Mouse (Mus musculus): ENCODE results near the gene Fam163a. TPM values are rescaled to one million over a fixed set of nuclear protein-coding genes. Genes with fewer than 3 reads are reported as not detected.
A peak's percentile ranks its signal among the peaks of the same experiment; 100 is the strongest.

The Fam163a gene
- polyA plus RNA-seq, 1 experiment from 2014 or later = 0.26 TPM

- no peak for ATAC-seq (replicated peaks; ENCODE audit: low FRiP score)
- H3K27me3 ChIP-seq (replicated peaks; ENCODE audit: control insufficient read depth, insufficient read depth, low read length) = no peaks in the 10 kb centered on the region
- WGBS = 80% methylated on average over 4 of the region's 4 CpGs
- H3K4me2 ChIP-seq = no peak overlapping the region
- H3K9ac ChIP-seq (ENCODE audit: low read depth, low read length) = no peak overlapping the region
- no peaks in the 10 kb centered on the region for H3K36me3 ChIP-seq (ENCODE audit: control insufficient read depth, insufficient read depth, low read length)
- H3K4me3 ChIP-seq (ENCODE audit: low read depth, low read length) = no peak overlapping the region
- H3K9me3 ChIP-seq (ENCODE audit: control insufficient read depth, low read length) = no peaks in the 10 kb centered on the region
- peaks cover 21% of the 10 kb centered on the region for H3K4me1 ChIP-seq (replicated peaks; ENCODE audit: control insufficient read depth, insufficient read depth, low read length)
- no peak overlapping the region for H3K27ac ChIP-seq (ENCODE audit: low read depth, low read length)
- DNase-seq (ENCODE audit: low spot score) = no peak
Measured at GRCm38 (mm10) chr1:156228728-156229127, 23.9 kb upstream of the Fam163a start.

GRCm38 (mm10) chr1:156226903-156227302 is 22.1 kb upstream of the Fam163a start:
- DNase-seq (ENCODE audit: low spot score) = no peak
- 49% methylated on average over 5 of the region's 5 CpGs for WGBS
- no peaks in the 10 kb centered on the region for H3K9me3 ChIP-seq (ENCODE audit: control insufficient read depth, low read length)
- H3K9ac ChIP-seq (ENCODE audit: low read depth, low read length) = no peak overlapping the region
- H3K27ac ChIP-seq (ENCODE audit: low read depth, low read length) = no peak overlapping the region
- no peak overlapping the region for H3K4me3 ChIP-seq (ENCODE audit: low read depth, low read length)
- ATAC-seq (replicated peaks; ENCODE audit: low FRiP score) = no peak
- no peaks in the 10 kb centered on the region for H3K27me3 ChIP-seq (replicated peaks; ENCODE audit: control insufficient read depth, insufficient read depth, low read length)
- H3K36me3 ChIP-seq (ENCODE audit: control insufficient read depth, insufficient read depth, low read length) = no peaks in the 10 kb centered on the region
- no peak overlapping the region; the same call in 1 of the 2 replicates for H3K4me2 ChIP-seq
- H3K4me1 ChIP-seq (replicated peaks; ENCODE audit: control insufficient read depth, insufficient read depth, low read length) = peaks cover 39% of the 10 kb centered on the region

- peak; percentile 65 for DNase-seq (ENCODE audit: low spot score)
- peaks cover 52% of the 10 kb centered on the region for H3K4me1 ChIP-seq (replicated peaks; ENCODE audit: control insufficient read depth, insufficient read depth, low read length)
- peak overlapping the region; percentile 40 for H3K4me2 ChIP-seq
Measured at GRCm38 (mm10) chr1:156222205-156223000, 17.6 kb upstream of the Fam163a start.

GRCm38 (mm10) chr1:156221327-156221726 is 16.5 kb upstream of the Fam163a start:
- Histone ChIP-seq H3K36me3 (ENCODE audit: control insufficient read depth, insufficient read depth, low read length) (no peaks in the 10 kb centered on the region), H3K4me1 (replicated peaks; ENCODE audit: control insufficient read depth, insufficient read depth, low read length) (peaks cover 55% of the 10 kb centered on the region), H3K4me3 (ENCODE audit: low read depth, low read length) (no peak overlapping the region), H3K9ac (ENCODE audit: low read depth, low read length) (no peak overlapping the region), H3K9me3 (ENCODE audit: control insufficient read depth, low read length) (no peaks in the 10 kb centered on the region), H3K4me2 (no peak overlapping the region), H3K27me3 (replicated peaks; ENCODE audit: control insufficient read depth, insufficient read depth, low read length) (no peaks in the 10 kb centered on the region), H3K27ac (ENCODE audit: low read depth, low read length) (peak overlapping the region; percentile 80; the same call in 1 of the 2 replicates)
- ATAC-seq (replicated peaks; ENCODE audit: low FRiP score) (no peak), DNase-seq (ENCODE audit: low spot score) (no peak)
- 54% methylated on average over 2 of the region's 2 CpGs for WGBS

More at GRCm38 (mm10) chr1:156222205-156223000, 17.6 kb upstream of the Fam163a start:
- H3K27ac ChIP-seq (ENCODE audit: low read depth, low read length) = peak overlapping the region; percentile 80
- H3K9ac ChIP-seq (ENCODE audit: low read depth, low read length) = peak overlapping the region; percentile 51; the same call in 1 of the 2 replicates
- H3K4me3 ChIP-seq (ENCODE audit: low read depth, low read length) = no peak overlapping the region
- peak; percentile 91 for ATAC-seq (replicated peaks; ENCODE audit: low FRiP score)
- H3K27me3 ChIP-seq (replicated peaks; ENCODE audit: control insufficient read depth, insufficient read depth, low read length) = no peaks in the 10 kb centered on the region
- H3K9me3 ChIP-seq (ENCODE audit: control insufficient read depth, low read length) = no peaks in the 10 kb centered on the region
- H3K36me3 ChIP-seq (ENCODE audit: control insufficient read depth, insufficient read depth, low read length) = no peaks in the 10 kb centered on the region
- WGBS = 37% methylated on average over 13 of the region's 13 CpGs

GRCm38 (mm10) chr1:156218573-156218972 is 13.7 kb upstream of the Fam163a start:
- DNase-seq (ENCODE audit: low spot score) (no peak), ATAC-seq (replicated peaks; ENCODE audit: low FRiP score) (no peak)
- Histone ChIP-seq H3K9me3 (ENCODE audit: control insufficient read depth, low read length) (no peaks in the 10 kb centered on the region), H3K4me3 (ENCODE audit: low read depth, low read length) (no peak overlapping the region), H3K36me3 (ENCODE audit: control insufficient read depth, insufficient read depth, low read length) (no peaks in the 10 kb centered on the region), H3K9ac (ENCODE audit: low read depth, low read length) (no peak overlapping the region), H3K4me1 (replicated peaks; ENCODE audit: control insufficient read depth, insufficient read depth, low read length) (peaks cover 55% of the 10 kb centered on the region), H3K27ac (ENCODE audit: low read depth, low read length) (0 out of 2 replicates have a peak overlapping the region, but pooled peaks have one; percentile 85), H3K4me2 (no peak overlapping the region), H3K27me3 (replicated peaks; ENCODE audit: control insufficient read depth, insufficient read depth, low read length) (no peaks in the 10 kb centered on the region)
- WGBS = 80% methylated on average over 2 of the region's 2 CpGs

GRCm38 (mm10) chr1:156217941-156218340 is 13.1 kb upstream of the Fam163a start:
- no peaks in the 10 kb centered on the region for H3K27me3 ChIP-seq (replicated peaks; ENCODE audit: control insufficient read depth, insufficient read depth, low read length)
- H3K27ac ChIP-seq (ENCODE audit: low read depth, low read length) = peak overlapping the region; percentile 85
- ATAC-seq (replicated peaks; ENCODE audit: low FRiP score) (no peak), DNase-seq (ENCODE audit: low spot score) (no peak)
- no peaks in the 10 kb centered on the region for H3K36me3 ChIP-seq (ENCODE audit: control insufficient read depth, insufficient read depth, low read length)
- H3K9ac ChIP-seq (ENCODE audit: low read depth, low read length) = no peak overlapping the region
- no peak overlapping the region for H3K4me3 ChIP-seq (ENCODE audit: low read depth, low read length)
- H3K4me2 ChIP-seq = peak overlapping the region; percentile 38
- H3K9me3 ChIP-seq (ENCODE audit: control insufficient read depth, low read length) = no peaks in the 10 kb centered on the region
- 62% methylated on average over 8 of the region's 8 CpGs for whole genome bisulfite sequencing
- peaks cover 55% of the 10 kb centered on the region for H3K4me1 ChIP-seq (replicated peaks; ENCODE audit: control insufficient read depth, insufficient read depth, low read length)

- peak overlapping the region; percentile 44 for H3K4me2 ChIP-seq
- DNase-seq (ENCODE audit: low spot score) (no peak), ATAC-seq (replicated peaks; ENCODE audit: low FRiP score) (peak; percentile 85)
- no peaks in the 10 kb centered on the region for H3K27me3 ChIP-seq (replicated peaks; ENCODE audit: control insufficient read depth, insufficient read depth, low read length)
- peak overlapping the region; percentile 47; the same call in 1 of the 2 replicates for H3K9ac ChIP-seq (ENCODE audit: low read depth, low read length)
- peak overlapping the region; percentile 85 for H3K27ac ChIP-seq (ENCODE audit: low read depth, low read length)
- 22% methylated on average over 3 of the region's 3 CpGs for WGBS
- peaks cover 55% of the 10 kb centered on the region for H3K4me1 ChIP-seq (replicated peaks; ENCODE audit: control insufficient read depth, insufficient read depth, low read length)
- H3K36me3 ChIP-seq (ENCODE audit: control insufficient read depth, insufficient read depth, low read length) = no peaks in the 10 kb centered on the region
- no peak overlapping the region for H3K4me3 ChIP-seq (ENCODE audit: low read depth, low read length)
- no peaks in the 10 kb centered on the region for H3K9me3 ChIP-seq (ENCODE audit: control insufficient read depth, low read length)
Measured at GRCm38 (mm10) chr1:156217393-156217792, 12.6 kb upstream of the Fam163a start.

GRCm38 (mm10) chr1:156216249-156216648 is 11.4 kb upstream of the Fam163a start:
- 75% methylated on average over 4 of the region's 4 CpGs for WGBS
- Histone ChIP-seq H3K9me3 (ENCODE audit: control insufficient read depth, low read length) (no peaks in the 10 kb centered on the region), H3K9ac (ENCODE audit: low read depth, low read length) (no peak overlapping the region), H3K4me2 (no peak overlapping the region), H3K4me1 (replicated peaks; ENCODE audit: control insufficient read depth, insufficient read depth, low read length) (peaks cover 46% of the 10 kb centered on the region), H3K27me3 (replicated peaks; ENCODE audit: control insufficient read depth, insufficient read depth, low read length) (no peaks in the 10 kb centered on the region), H3K27ac (ENCODE audit: low read depth, low read length) (peak overlapping the region; percentile 85; the same call in 1 of the 2 replicates), H3K4me3 (ENCODE audit: low read depth, low read length) (no peak overlapping the region), H3K36me3 (ENCODE audit: control insufficient read depth, insufficient read depth, low read length) (no peaks in the 10 kb centered on the region)
- no peak for DNase-seq (ENCODE audit: low spot score)
- ATAC-seq (replicated peaks; ENCODE audit: low FRiP score) = no peak

GRCm38 (mm10) chr1:156214651-156215050 is 9.8 kb upstream of the Fam163a start:
- 0 out of 2 replicates have a peak overlapping the region, but pooled peaks have one; percentile 9 for H3K4me2 ChIP-seq
- H3K4me3 ChIP-seq (ENCODE audit: low read depth, low read length) = no peak overlapping the region
- H3K9me3 ChIP-seq (ENCODE audit: control insufficient read depth, low read length) = no peaks in the 10 kb centered on the region
- peaks cover 43% of the 10 kb centered on the region for H3K4me1 ChIP-seq (replicated peaks; ENCODE audit: control insufficient read depth, insufficient read depth, low read length)
- H3K36me3 ChIP-seq (ENCODE audit: control insufficient read depth, insufficient read depth, low read length) = no peaks in the 10 kb centered on the region
- H3K9ac ChIP-seq (ENCODE audit: low read depth, low read length) = no peak overlapping the region
- H3K27ac ChIP-seq (ENCODE audit: low read depth, low read length) = no peak overlapping the region
- DNase-seq (ENCODE audit: low spot score) (no peak), ATAC-seq (replicated peaks; ENCODE audit: low FRiP score) (no peak)
- H3K27me3 ChIP-seq (replicated peaks; ENCODE audit: control insufficient read depth, insufficient read depth, low read length) = no peaks in the 10 kb centered on the region
- 89% methylated on average over 8 of the region's 8 CpGs for WGBS

All from liver, embryonic 11.5 days (tissue).